Mouse (Mus musculus) ES-Bruce4 (cell line): ENCODE data around the gene Fam69a.
A peak's percentile ranks its signal among the peaks of the same experiment; 100 is the strongest.

ENCODE experiments used
- CTCF ChIP-seq: IDR thresholded peaks from one replicate; pipeline ENCODE4 v1.8.1; 2011; ENCODE audit warnings: low read depth, low read length
- POLR2A ChIP-seq: IDR thresholded peaks from one replicate; pipeline ENCODE4 v1.8.1; 2011; ENCODE audit warnings: low read length; ENCODE audit not compliant: insufficient read depth

- TF ChIP-seq CTCF (peak; percentile 14), POLR2A (no peak)
These were observed 47.3 kb upstream of the Fam69a start for GRCm38 (mm10) chr5:108034194-108034593.
